Comparison of ENCODE assay signal across 8 mouse cellular contexts in the genomic region with DNA sequence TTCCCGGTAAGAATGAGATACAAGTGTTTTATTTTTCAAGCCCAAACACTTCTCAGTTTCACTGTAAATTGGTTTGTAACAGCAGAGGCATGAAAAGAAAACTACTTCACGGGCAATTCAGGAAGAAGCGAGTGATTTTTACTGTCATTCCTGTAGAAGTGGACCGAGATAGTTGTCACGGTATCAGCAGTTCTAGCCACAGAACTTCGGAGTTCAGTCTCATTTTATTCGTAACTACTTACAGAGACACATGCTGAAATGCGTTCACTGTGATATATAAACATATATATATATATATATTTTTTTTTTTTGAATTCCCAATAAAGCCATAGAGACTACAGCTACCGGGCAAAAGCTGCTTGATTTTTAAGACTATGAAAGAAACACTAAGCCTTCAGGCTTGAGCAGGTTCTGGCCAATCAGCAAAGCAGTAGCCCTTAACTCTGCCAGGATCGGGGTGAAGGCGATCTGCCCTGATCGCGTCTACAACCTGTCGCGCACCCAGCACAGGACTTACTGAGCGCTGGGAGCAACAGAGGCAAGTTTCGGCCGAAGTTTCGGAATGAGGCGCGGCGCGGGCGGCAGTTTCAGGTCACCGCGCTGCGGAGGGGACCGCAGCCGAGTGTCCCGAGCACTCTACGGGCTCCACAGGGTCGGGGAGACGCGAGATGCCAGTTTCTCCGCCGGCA. TPM values are rescaled to one million over a fixed set of nuclear protein-coding genes. Genes with fewer than 3 reads are reported as not detected.
DNase-seq lines count a peak whose midpoint lies in the region; ATAC-seq and TF ChIP-seq lines count a peak whose summit lies in the region.

No protein-coding gene starts in this region.

- no peaks in the 10 kb centered on the region for H3K9me3 ChIP-seq in lung, embryonic 15.5 days
- H3K9me3 ChIP-seq in lung, postnatal 0 days (ENCODE audit: low read length): no peaks in the 10 kb centered on the region

- DNase-seq in lung, postnatal 10 days: no peak
- DNase-seq in forelimb bud, embryonic 11.5 days (ENCODE audit: low read depth, low spot score): peak; percentile 68
- peak; percentile 80 for DNase-seq in lung, postnatal 0 days (ENCODE audit: low spot score)
- DNase-seq in adrenal gland, postnatal 10 days: no peak
- no peak for DNase-seq in gastrocnemius, postnatal 4 days (ENCODE audit: low spot score in 2 of 2)
- DNase-seq in adrenal gland, postnatal 25 days: no peak

- peak overlapping the region; percentile 63 for H3K4me2 ChIP-seq in lung, embryonic 15.5 days
- peak overlapping the region; percentile 64 for H3K4me2 ChIP-seq in lung, postnatal 0 days (replicated peaks; ENCODE audit: low read depth, low read length)

- peak overlapping the region; percentile 89 for H3K4me3 ChIP-seq in lung, embryonic 15.5 days
- H3K4me3 ChIP-seq in bone marrow macrophage, adult 2 months (ENCODE audit: insufficient read depth, low read length): peak overlapping the region; percentile 79
- peak overlapping the region; percentile 98 for H3K4me3 ChIP-seq in lung, postnatal 0 days (ENCODE audit: low read depth, low read length)

- peak overlapping the region; percentile 97 for H3K27ac ChIP-seq in lung, embryonic 15.5 days
- H3K27ac ChIP-seq in bone marrow macrophage, adult 2 months (ENCODE audit: insufficient read depth, low read depth, low read length): peak overlapping the region; percentile 82
- peak overlapping the region; percentile 99 for H3K27ac ChIP-seq in lung, postnatal 0 days (ENCODE audit: low read length)

- H3K9ac ChIP-seq in lung, embryonic 15.5 days: peak overlapping the region; percentile 88
- H3K9ac ChIP-seq in lung, postnatal 0 days (replicated peaks; ENCODE audit: low read depth): peak overlapping the region; percentile 96

- TF ChIP-seq CTCF in bone marrow macrophage, adult 2 months (IDR thresholded peaks at IDR 0.05; ENCODE audit: low read depth, low read length): no peak
- TF ChIP-seq CTCF in lung, postnatal 0 days (IDR thresholded peaks at IDR 0.05): no peak

- peak; percentile 76 for ATAC-seq in lung, embryonic 15.5 days (ENCODE audit: borderline replicate concordance, extremely low read depth, low FRiP score, low TSS enrichment)
- ATAC-seq in lung, postnatal 0 days: peak; percentile 79

- no peaks in the 10 kb centered on the region for H3K27me3 ChIP-seq in lung, embryonic 15.5 days
- no peaks in the 10 kb centered on the region for H3K27me3 ChIP-seq in lung, postnatal 0 days (replicated peaks; ENCODE audit: insufficient read depth, low read length)

- no peak for TF ChIP-seq EP300 in lung, postnatal 0 days (IDR thresholded peaks at IDR 0.05)

- WGBS in lung, embryonic 15.5 days: under 1% methylated on average over 31 of the region's 36 CpGs
- under 1% methylated on average over 35 of the region's 36 CpGs for WGBS in lung, postnatal 0 days

- no peaks in the 10 kb centered on the region for H3K36me3 ChIP-seq in lung, embryonic 15.5 days
- no peaks in the 10 kb centered on the region for H3K36me3 ChIP-seq in lung, postnatal 0 days (ENCODE audit: insufficient read depth, low read length)

- peaks cover 11% of the 10 kb centered on the region for H3K4me1 ChIP-seq in lung, embryonic 15.5 days
- H3K4me1 ChIP-seq in bone marrow macrophage, adult 2 months (ENCODE audit: control insufficient read depth, insufficient read depth, low read length): peaks cover 28% of the 10 kb centered on the region
- H3K4me1 ChIP-seq in lung, postnatal 0 days (ENCODE audit: insufficient read depth, low read depth, low read length): 0 out of 2 replicates have a peak, but pooled peaks cover 11% of the 10 kb centered on the region

- no peak for TF ChIP-seq POLR2A in bone marrow macrophage, adult 2 months (IDR thresholded peaks at IDR 0.05; ENCODE audit: borderline replicate concordance, low read depth, low read length)

RNA-seq across cellular contexts. Expression of a gene that starts 0.5 kb away (rescaled TPM):
- 26.9 and 29.2 TPM in 2 replicates for polyA plus RNA-seq in lung, embryonic 15.5 days (2015; fragmentation: Nextera tagmentation; extraction: Ambion mirVana)
- 39.0 and 42.0 TPM in 2 replicates for polyA plus RNA-seq in bone marrow macrophage, adult 2 months (2012; ENCODE audit: insufficient read depth, insufficient read length, missing spikeins)
- 36.3 and 39.1 TPM in 2 replicates for polyA plus RNA-seq in lung, postnatal 0 days (2015; fragmentation: Nextera tagmentation; extraction: Ambion mirVana)
- total RNA-seq in adrenal gland, postnatal 10 days (2021): 10 to 100 TPM; 33.2 to 36.4 TPM
- total RNA-seq in gastrocnemius, postnatal 4 days (2021): 10 to 100 TPM; 29.4 to 34.2 TPM
- total RNA-seq in adrenal gland, postnatal 25 days (2021): 38.2 and 42.9 TPM in 2 replicates

Comparison
In these comparisons a context has a peak if more than half of its experiments do, and no peak if none do; other contexts are left out.
1. DNase-seq: peak in forelimb bud, embryonic 11.5 days (single experiment) and lung, postnatal 0 days (single experiment); none in lung, postnatal 10 days (single experiment), adrenal gland, postnatal 10 days (single experiment), gastrocnemius, postnatal 4 days (0 of 2) and adrenal gland, postnatal 25 days (single experiment).
2. Peak in every context shown above with its lines, with median percentiles within 50 percentile points of each other: H3K27ac ChIP-seq and H3K4me3 ChIP-seq.